In the genomic region with DNA sequence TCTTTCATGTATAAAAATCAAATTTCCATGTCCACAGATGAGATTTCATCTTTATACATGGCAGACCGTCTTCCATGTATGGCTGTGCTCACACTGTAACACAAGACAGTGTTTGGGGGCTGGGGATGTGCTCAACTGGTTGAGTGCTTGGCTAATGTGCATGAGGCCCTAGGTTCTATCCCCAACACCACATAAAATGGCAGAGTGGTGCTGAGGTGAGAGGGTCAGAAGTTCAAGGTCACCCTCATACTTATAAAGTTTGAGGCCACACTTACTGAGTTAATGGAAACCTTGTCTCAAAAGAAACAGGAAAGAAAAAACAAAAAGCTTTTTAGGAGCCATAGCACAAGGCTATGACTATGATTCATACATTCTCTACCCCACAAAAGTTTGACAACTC, we compare ENCODE assay signal across 25 mouse cellular contexts.
"Had no signal": no experiment of that assay in that cellular context is flagged by ENCODE, and none has a peak within 500 bp of the region (broad histone marks: within the 10 kb centered on the region; RNA-seq: fewer than 3 reads in every experiment).

No protein-coding gene starts in this region.

- H3K9ac ChIP-seq: heart, embryonic 12.5 days; hindbrain, embryonic 13.5 days; hindbrain, embryonic 15.5 days; kidney, embryonic 15.5 days; limb, embryonic 13.5 days; limb, embryonic 15.5 days; liver, embryonic 12.5 days; liver, embryonic 14.5 days had no signal

- H3K36me3 ChIP-seq: hindbrain, embryonic 15.5 days had no signal

- H3K4me1 ChIP-seq: hindbrain, embryonic 15.5 days had no signal

- H3K9me3 ChIP-seq: heart, embryonic 10.5 days; heart, embryonic 12.5 days; hindbrain, embryonic 13.5 days; hindbrain, embryonic 15.5 days; kidney, embryonic 15.5 days; limb, embryonic 15.5 days; liver, embryonic 12.5 days had no signal

- DNase-seq: gastrocnemius, postnatal 14 days; gastrocnemius, postnatal 36 days; heart, adult 18-20 months; heart, postnatal 14 days; heart, postnatal 36 days; kidney, adult 11 months; kidney, adult 2 months; kidney, adult 9 months; kidney, postnatal 14 days; kidney, postnatal 36 days; layer of hippocampus, adult 9-11 months; layer of hippocampus, postnatal 36 days; left cerebral cortex, postnatal 4 days had no signal

- H3K4me3 ChIP-seq: heart, embryonic 10.5 days; heart, embryonic 12.5 days; hindbrain, embryonic 13.5 days; hindbrain, embryonic 15.5 days; kidney, embryonic 15.5 days; limb, embryonic 13.5 days; limb, embryonic 15.5 days; liver, embryonic 12.5 days had no signal

- H3K27ac ChIP-seq: heart, embryonic 10.5 days; hindbrain, embryonic 13.5 days; hindbrain, embryonic 15.5 days; hindbrain, postnatal 0 days; kidney, embryonic 15.5 days; kidney, postnatal 0 days; limb, embryonic 13.5 days; limb, embryonic 15.5 days; liver, embryonic 12.5 days; liver, embryonic 14.5 days had no signal

- H3K27me3 ChIP-seq: heart, embryonic 12.5 days; hindbrain, embryonic 13.5 days; hindbrain, embryonic 15.5 days; kidney, embryonic 15.5 days; limb, embryonic 13.5 days; limb, embryonic 15.5 days; liver, embryonic 12.5 days had no signal

- H3K4me2 ChIP-seq: heart, embryonic 12.5 days; hindbrain, embryonic 13.5 days; hindbrain, embryonic 15.5 days; kidney, embryonic 15.5 days; limb, embryonic 13.5 days; limb, embryonic 15.5 days; liver, embryonic 12.5 days had no signal

- ATAC-seq: hindbrain, postnatal 0 days; intestine, embryonic 16.5 days; liver, embryonic 12.5 days had no signal
